Mouse (Mus musculus) lung, postnatal 0 days (tissue): ENCODE data around the gene Lypd5. TPM values are rescaled to one million over a fixed set of nuclear protein-coding genes. Genes with fewer than 3 reads are reported as not detected.

Source experiments
- ATAC-seq: fragments of 200-750 bp; cut with Nextera tagmentation; 2 replicates; pipeline ENCODE4 v1.8.0; 2017; ENCODE audit warnings: moderate library complexity
- DNase-seq: peaks from one replicate; pipeline ENCODE4 v3.0.0-alpha.2; 2016; ENCODE audit warnings: low spot score
- H3K27ac ChIP-seq: fragments of 300-500 bp; sonication (generic); 2 replicates; pipeline ENCODE4 v1.5.1; 2014; ENCODE audit warnings: antibody characterized with exemption, mild to moderate bottlenecking, low read length, mixed read lengths
- H3K27me3 ChIP-seq: fragments of 300-500 bp; sonication (generic); replicated peaks from 2 replicates; pipeline ENCODE4 v1.6.1; 2014; ENCODE audit warnings: low read length, mixed read lengths; ENCODE audit not compliant: insufficient read depth
- H3K36me3 ChIP-seq: fragments of 300-500 bp; sonication (generic); 2 replicates; pipeline ENCODE4 v1.6.1; 2014; ENCODE audit warnings: low read length, mixed read lengths; ENCODE audit not compliant: insufficient read depth
- H3K4me1 ChIP-seq: fragments of 300-500 bp; sonication (generic); 2 replicates; pipeline ENCODE4 v1.6.1; 2014; ENCODE audit warnings: antibody characterized with exemption, low read depth, low read length, mixed read lengths; ENCODE audit not compliant: insufficient read depth
- H3K4me2 ChIP-seq: fragments of 300-500 bp; sonication (generic); replicated peaks from 2 replicates; pipeline ENCODE4 v1.6.1; 2014; ENCODE audit warnings: low read depth, mild to moderate bottlenecking, low read length, moderate library complexity, mixed read lengths
- H3K4me3 ChIP-seq: fragments of 300-500 bp; sonication (generic); 2 replicates; pipeline ENCODE4 v1.5.1; 2014; ENCODE audit warnings: low read depth, low read length
- H3K9ac ChIP-seq: fragments of 300-500 bp; sonication (generic); replicated peaks from 2 replicates; pipeline ENCODE4 v1.6.1; 2014; ENCODE audit warnings: low read depth, mild to moderate bottlenecking
- H3K9me3 ChIP-seq: fragments of 300-500 bp; sonication (generic); 2 replicates; pipeline ENCODE4 v1.6.1; 2016; ENCODE audit warnings: low read length, mixed read lengths
- CTCF ChIP-seq: IDR thresholded peaks from 2 replicates; pipeline ENCODE4 v1.5.1; 2016; ENCODE audit warnings: antibody characterized with exemption, mild to moderate bottlenecking
- EP300 ChIP-seq: IDR thresholded peaks from 2 replicates; pipeline ENCODE4 v1.6.1; 2016; ENCODE audit warnings: antibody characterized with exemption, mild to moderate bottlenecking, control low read depth
- WGBS: fragments of 180-500 bp; shearing (Covaris S2); extraction: QIAGEN DNeasy Blood & Tissue Kit; methylation state at CpG from one replicate; pipeline ENCODE4 v1.1.7; 2014; 5-methylcytosine and 5-hydroxymethylcytosine counted together
- polyA plus RNA-seq: library from polyadenylated mRNA; unstranded; fragments of >200 nt; fragmentation: Nextera tagmentation; extraction: Ambion mirVana; gene quantifications from 2 replicates; pipeline ENCODE4 v1.2.1, GENCODE M21; 2015

Gene Lypd5
- polyA plus RNA-seq, 1 experiment from 2014 or later: not detected

GRCm38 (mm10) chr7:24365258-24366014 lies 16.4 kb downstream of the Lypd5 start:
- ATAC-seq (no peak), DNase-seq (no peak)
- Histone ChIP-seq H3K27ac (no peak overlapping the region), H3K9ac (no peak overlapping the region), H3K4me2 (no peak overlapping the region), H3K4me1 (peaks cover 2% of the 10 kb centered on the region; the same call in 1 of the 2 replicates), H3K9me3 (no peaks in the 10 kb centered on the region), H3K36me3 (no peaks in the 10 kb centered on the region), H3K4me3 (no peak overlapping the region), H3K27me3 (no peaks in the 10 kb centered on the region; the same call in 1 of the 2 replicates)
- 68% methylated on average over 5 of the region's 5 CpGs for WGBS
- TF ChIP-seq EP300 (no peak), CTCF (no peak)

DNA sequence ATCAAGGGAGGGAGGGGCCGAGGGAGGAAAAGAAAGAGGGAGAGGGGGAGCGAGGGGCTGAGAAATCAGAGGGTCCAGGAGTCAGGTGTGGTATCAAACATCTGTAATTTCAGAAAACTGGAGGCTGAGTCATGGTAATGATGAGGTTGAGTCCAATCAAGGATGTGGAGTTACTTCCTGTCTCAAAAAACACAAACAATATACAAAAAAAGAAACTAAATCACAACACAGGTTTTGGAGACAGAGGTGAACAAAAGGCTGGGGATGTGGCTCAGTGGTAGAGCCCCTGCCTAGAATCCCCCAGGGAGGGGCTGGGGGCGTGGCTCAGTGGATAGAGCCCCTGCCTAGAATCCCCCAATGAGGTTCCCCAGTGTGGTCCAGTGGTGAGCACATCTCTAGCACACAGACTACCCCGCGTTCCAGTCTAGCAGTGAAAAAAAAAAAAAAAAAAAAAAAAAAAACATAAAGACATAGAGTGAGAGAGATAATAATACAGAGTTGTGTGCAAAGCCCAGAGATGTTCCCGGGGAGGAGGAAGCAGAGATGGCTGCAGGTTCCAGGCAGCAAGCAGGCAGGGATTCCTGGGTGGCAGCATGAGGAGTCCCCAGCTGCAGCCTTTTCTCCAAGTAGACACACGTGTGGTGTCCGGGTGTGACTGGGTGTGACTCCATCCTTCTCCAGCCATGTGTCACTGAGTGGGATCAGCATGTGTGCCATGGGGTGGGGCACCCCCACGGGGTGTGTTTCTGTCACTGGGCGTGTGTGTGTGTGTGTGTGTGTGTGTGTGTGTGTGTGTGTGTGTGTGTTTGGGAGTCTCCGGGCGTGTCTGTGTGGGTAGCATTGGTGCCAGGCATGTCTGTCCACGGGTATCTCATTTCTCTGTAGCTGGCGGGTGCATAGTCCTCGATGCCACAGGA lies 18.0 kb downstream of the Lypd5 start:
- no peaks in the 10 kb centered on the region for H3K36me3 ChIP-seq

DNA sequence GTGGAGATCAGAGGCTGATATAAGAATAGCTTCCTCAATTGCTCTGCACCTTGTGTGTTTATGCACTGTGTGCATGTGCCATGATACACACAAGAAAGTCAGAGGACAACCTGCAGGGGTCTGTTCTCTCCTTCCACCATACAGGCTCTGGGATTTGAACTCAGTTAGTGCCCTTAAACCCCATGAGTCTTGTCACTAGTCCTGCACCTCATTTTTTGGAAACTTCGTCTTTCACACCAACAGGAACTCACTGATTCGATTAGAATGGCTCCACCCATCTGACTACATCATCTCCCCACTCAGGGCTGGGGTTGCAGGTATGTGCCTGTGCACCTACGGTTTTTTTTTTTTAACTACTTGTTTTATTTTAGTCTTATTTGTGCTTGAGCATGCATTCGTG lies 19.2 kb downstream of the Lypd5 start:
- Histone ChIP-seq H3K27ac (no peak overlapping the region), H3K4me3 (no peak overlapping the region), H3K9ac (no peak overlapping the region), H3K4me1 (peaks cover 2% of the 10 kb centered on the region; the same call in 1 of the 2 replicates), H3K4me2 (no peak overlapping the region), H3K36me3 (no peaks in the 10 kb centered on the region), H3K27me3 (no peaks in the 10 kb centered on the region; the same call in 1 of the 2 replicates), H3K9me3 (no peaks in the 10 kb centered on the region)
- no peak for ATAC-seq
- DNase-seq: no peak
- TF ChIP-seq CTCF: no peak
- TF ChIP-seq EP300: no peak
- WGBS: 53% methylated on average over 4 of the region's 4 CpGs

More for the DNA sequence above, 18.0 kb downstream of the Lypd5 start:
- peaks cover 2% of the 10 kb centered on the region; the same call in 1 of the 2 replicates for H3K4me1 ChIP-seq
- H3K4me3 ChIP-seq: no peak overlapping the region
- ATAC-seq: no peak
- DNase-seq: no peak
- no peak overlapping the region for H3K9ac ChIP-seq
- no peaks in the 10 kb centered on the region; the same call in 1 of the 2 replicates for H3K27me3 ChIP-seq
- WGBS: 66% methylated on average over 14 of the region's 15 CpGs
- TF ChIP-seq CTCF (no peak), EP300 (no peak)
- H3K9me3 ChIP-seq: no peaks in the 10 kb centered on the region
- H3K27ac ChIP-seq: no peak overlapping the region
- H3K4me2 ChIP-seq: no peak overlapping the region

- Histone ChIP-seq H3K9ac (no peak overlapping the region), H3K4me3 (no peak overlapping the region), H3K4me1 (peaks cover 2% of the 10 kb centered on the region; the same call in 1 of the 2 replicates), H3K36me3 (no peaks in the 10 kb centered on the region), H3K9me3 (no peaks in the 10 kb centered on the region), H3K27me3 (no peaks in the 10 kb centered on the region; the same call in 1 of the 2 replicates), H3K4me2 (no peak overlapping the region), H3K27ac (no peak overlapping the region)
- WGBS: 88% methylated on average over 7 of the region's 7 CpGs
- no peak for TF ChIP-seq EP300
- TF ChIP-seq CTCF: no peak
- DNase-seq: no peak
- ATAC-seq: no peak
Measured at GRCm38 (mm10) chr7:24368946-24369345, 19.9 kb downstream of the Lypd5 start.

DNA sequence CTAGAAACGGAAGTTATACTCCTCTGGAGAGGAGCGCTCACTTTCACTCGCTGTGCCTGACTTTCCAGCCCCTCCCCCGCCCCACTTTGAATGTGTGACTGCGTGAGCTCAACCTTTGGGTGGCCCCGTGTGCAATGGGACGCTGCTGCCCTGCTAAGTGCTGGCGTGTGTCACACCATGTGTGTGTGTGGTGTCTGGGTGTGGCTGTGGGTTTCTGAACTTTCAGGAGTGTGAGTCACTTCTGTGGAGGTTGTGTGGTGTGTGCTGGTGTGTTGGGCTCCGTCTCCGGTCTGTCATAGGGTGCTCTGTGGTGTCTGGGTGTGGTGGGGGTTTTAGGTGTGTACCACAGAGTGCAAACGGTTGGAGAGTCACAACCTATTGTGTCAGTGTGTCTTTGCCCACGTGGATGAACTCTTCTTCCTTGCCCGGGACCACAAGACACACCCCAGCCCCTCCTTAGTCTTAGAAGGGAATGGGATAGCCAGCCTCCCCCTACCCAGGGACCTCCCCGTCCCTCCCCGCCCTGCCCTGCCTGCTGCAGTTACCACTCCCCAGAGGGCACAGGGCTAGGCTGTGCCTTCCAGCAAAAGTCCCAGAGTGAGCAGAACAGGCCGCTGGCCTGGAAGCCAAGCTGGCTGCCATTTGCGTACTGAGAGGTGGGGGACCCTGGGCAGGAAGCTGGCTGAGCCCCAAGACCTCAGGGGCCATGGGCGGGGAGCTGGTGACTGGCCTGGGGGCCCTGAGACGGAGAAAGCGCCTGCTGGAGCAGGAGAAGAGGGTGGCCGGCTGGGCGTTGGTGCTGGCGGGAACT lies 20.9 kb downstream of the Lypd5 start, which contains the start of gene Kcnn4:
Gene Kcnn4 (plus strand): TSS at position 533 of the 811 bp plus-strand sequence.
- WGBS: 24% methylated on average over 22 of the region's 23 CpGs
- peak; percentile 27 for ATAC-seq
- H3K4me1 ChIP-seq: peaks cover 2% of the 10 kb centered on the region; the same call in 1 of the 2 replicates
- no peak within 1 kb of the TSS for H3K9ac ChIP-seq
- no peaks in the 10 kb centered on the region for H3K36me3 ChIP-seq
- no peaks in the 10 kb centered on the region for H3K27me3 ChIP-seq
- TF ChIP-seq EP300 (no peak), CTCF (no peak)
- peak; percentile 48 for DNase-seq
- no peak within 1 kb of the TSS for H3K4me3 ChIP-seq
- no peak within 1 kb of the TSS for H3K27ac ChIP-seq
- H3K9me3 ChIP-seq: no peaks in the 10 kb centered on the region
- H3K4me2 ChIP-seq: peak within 1 kb of the TSS; percentile 11; the same call in 1 of the 2 replicates
